Mouse (Mus musculus): Measurements from ENCODE around the gene Myl6.

DNA sequence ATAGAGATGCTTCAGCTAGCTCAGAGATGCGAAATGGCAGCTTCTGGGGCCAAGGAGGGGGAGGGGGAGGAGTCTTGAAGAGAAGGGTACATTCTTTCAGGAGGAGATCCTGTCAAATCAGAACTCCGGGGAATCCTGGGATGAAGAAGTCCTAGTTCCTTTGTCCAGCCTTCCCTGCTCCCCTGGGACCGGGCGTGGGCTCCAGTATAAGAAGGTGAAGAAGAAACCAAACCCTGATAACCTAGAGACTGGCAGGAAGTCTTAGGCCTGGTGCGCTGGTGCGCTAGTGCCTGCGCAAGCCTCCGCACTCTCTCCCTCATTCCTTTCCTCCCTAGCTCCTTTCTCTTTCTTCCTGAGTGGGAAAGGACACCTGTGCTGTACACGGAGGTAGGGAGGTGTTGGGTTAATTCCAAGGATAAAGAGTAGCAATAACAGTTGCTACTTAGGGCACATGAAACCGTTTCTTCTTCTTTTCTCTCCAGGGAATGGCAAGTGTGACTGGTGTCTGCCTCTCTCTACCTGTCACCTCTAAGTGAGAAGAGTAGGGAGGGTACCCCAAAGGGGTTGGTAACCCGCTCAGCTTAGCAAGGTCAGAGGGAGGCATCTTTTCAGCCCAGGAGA, 30.3 kb upstream of the Myl6 start:
- TF ChIP-seq CTCF (IDR thresholded peaks at IDR 0.05; ENCODE audit: low read depth) (no peak), EP300 (optimal IDR thresholded peaks at IDR 0.05) (no peak)
